Mouse (Mus musculus): Measurements from ENCODE around the gene Hcrt.

GRCm38 (mm10) chr11:100714948-100715347 lies 47.8 kb downstream of the Hcrt start:
- TF ChIP-seq CTCF (conservative IDR thresholded peaks at IDR 0.05; ENCODE audit: low read length) (no peak), NANOG (IDR thresholded peaks at IDR 0.05; ENCODE audit: borderline replicate concordance, low read length) (no peak)

All from E14TG2a.4 (cell line).